Mouse (Mus musculus) small intestine, adult 2 months (tissue): ENCODE data around the gene Dido1.

ENCODE experiments used
- CTCF ChIP-seq: fragments of 200-500 bp; IDR thresholded peaks from 2 replicates; pipeline ENCODE4 v1.5.1; 2012; ENCODE audit warnings: low read depth, mild to moderate bottlenecking, control low read depth, inconsistent platforms, low read length, moderate library complexity, mixed read lengths; ENCODE audit not compliant: insufficient replicate concordance, insufficient read length; ENCODE audit errors: extremely low read depth
- POLR2A ChIP-seq: fragments of 200-500 bp; IDR thresholded peaks from 2 replicates; pipeline ENCODE4 v1.6.1; 2012; ENCODE audit warnings: low read depth, mild to moderate bottlenecking, control low read depth, inconsistent platforms, low read length, moderate library complexity

GRCm38 (mm10) chr2:180704591-180704990, 5.2 kb downstream of the Dido1 start:
- no peak for TF ChIP-seq POLR2A
- TF ChIP-seq CTCF: no peak
